Mouse (Mus musculus): ENCODE measurements around the gene Fxyd3. TPM values are rescaled to one million over a fixed set of nuclear protein-coding genes. Genes with fewer than 3 reads are reported as not detected.

The Fxyd3 gene
- polyA plus RNA-seq, 1 experiment: 0.64 TPM

- H3K27me3 ChIP-seq (ENCODE audit: control insufficient read depth, insufficient read depth, low read length): no peaks in the 10 kb centered on the region
- no peaks in the 10 kb centered on the region for H3K36me3 ChIP-seq (ENCODE audit: control insufficient read depth, insufficient read depth, low read length)
- H3K4me1 ChIP-seq (ENCODE audit: control insufficient read depth, insufficient read depth, low read length): peaks cover 16% of the 10 kb centered on the region
- no peak overlapping the region for H3K27ac ChIP-seq (ENCODE audit: control insufficient read depth, insufficient read depth, low read depth, low read length)
- no peak overlapping the region for H3K4me3 ChIP-seq (ENCODE audit: control insufficient read depth, low read depth, low read length)
- TF ChIP-seq POLR2A (IDR thresholded peaks at IDR 0.05; ENCODE audit: control insufficient read depth, low read depth, low read length) (no peak), CTCF (IDR thresholded peaks at IDR 0.05; ENCODE audit: control insufficient read depth, insufficient read depth, insufficient replicate concordance, low read depth, low read length) (no peak)
These were observed 36.1 kb downstream of the Fxyd3 start for GRCm38 (mm10) chr7:31040281-31041022.

- no peaks in the 10 kb centered on the region for H3K36me3 ChIP-seq (ENCODE audit: control insufficient read depth, insufficient read depth, low read length)
- TF ChIP-seq POLR2A (IDR thresholded peaks at IDR 0.05; ENCODE audit: control insufficient read depth, low read depth, low read length): no peak
- no peak for TF ChIP-seq CTCF (IDR thresholded peaks at IDR 0.05; ENCODE audit: control insufficient read depth, insufficient read depth, insufficient replicate concordance, low read depth, low read length)
- H3K27me3 ChIP-seq (ENCODE audit: control insufficient read depth, insufficient read depth, low read length): no peaks in the 10 kb centered on the region
- H3K4me3 ChIP-seq (ENCODE audit: control insufficient read depth, low read depth, low read length): no peak overlapping the region
- H3K4me1 ChIP-seq (ENCODE audit: control insufficient read depth, insufficient read depth, low read length): peaks cover 16% of the 10 kb centered on the region
- H3K27ac ChIP-seq (ENCODE audit: control insufficient read depth, insufficient read depth, low read depth, low read length): no peak overlapping the region
These were observed 37.5 kb downstream of the Fxyd3 start for GRCm38 (mm10) chr7:31039011-31039410.

- Histone ChIP-seq H3K4me1 (ENCODE audit: control insufficient read depth, insufficient read depth, low read length) (peaks cover 16% of the 10 kb centered on the region), H3K27me3 (ENCODE audit: control insufficient read depth, insufficient read depth, low read length) (no peaks in the 10 kb centered on the region), H3K4me3 (ENCODE audit: control insufficient read depth, low read depth, low read length) (0 out of 2 replicates have a peak overlapping the region, but pooled peaks have one; percentile 4), H3K36me3 (ENCODE audit: control insufficient read depth, insufficient read depth, low read length) (no peaks in the 10 kb centered on the region), H3K27ac (ENCODE audit: control insufficient read depth, insufficient read depth, low read depth, low read length) (no peak overlapping the region)
- TF ChIP-seq CTCF (IDR thresholded peaks at IDR 0.05; ENCODE audit: control insufficient read depth, insufficient read depth, insufficient replicate concordance, low read depth, low read length) (no peak), POLR2A (IDR thresholded peaks at IDR 0.05; ENCODE audit: control insufficient read depth, low read depth, low read length) (no peak)
These were observed 38.8 kb downstream of the Fxyd3 start for GRCm38 (mm10) chr7:31037675-31038074.

GRCm38 (mm10) chr7:31036917-31037316 lies 39.6 kb downstream of the Fxyd3 start:
- H3K4me1 ChIP-seq (ENCODE audit: control insufficient read depth, insufficient read depth, low read length): peaks cover 14% of the 10 kb centered on the region
- no peaks in the 10 kb centered on the region for H3K27me3 ChIP-seq (ENCODE audit: control insufficient read depth, insufficient read depth, low read length)
- TF ChIP-seq CTCF (IDR thresholded peaks at IDR 0.05; ENCODE audit: control insufficient read depth, insufficient read depth, insufficient replicate concordance, low read depth, low read length): no peak
- no peak for TF ChIP-seq POLR2A (IDR thresholded peaks at IDR 0.05; ENCODE audit: control insufficient read depth, low read depth, low read length)
- H3K36me3 ChIP-seq (ENCODE audit: control insufficient read depth, insufficient read depth, low read length): no peaks in the 10 kb centered on the region
- H3K27ac ChIP-seq (ENCODE audit: control insufficient read depth, insufficient read depth, low read depth, low read length): no peak overlapping the region
- H3K4me3 ChIP-seq (ENCODE audit: control insufficient read depth, low read depth, low read length): peak overlapping the region; percentile 58

GRCm38 (mm10) chr7:31035291-31035690 lies 41.2 kb downstream of the Fxyd3 start:
- Histone ChIP-seq H3K27me3 (ENCODE audit: control insufficient read depth, insufficient read depth, low read length) (no peaks in the 10 kb centered on the region), H3K36me3 (ENCODE audit: control insufficient read depth, insufficient read depth, low read length) (no peaks in the 10 kb centered on the region)

GRCm38 (mm10) chr7:31034789-31035188 lies 41.7 kb downstream of the Fxyd3 start:
- peak overlapping the region; percentile 44 for H3K4me3 ChIP-seq (ENCODE audit: control insufficient read depth, low read depth, low read length)
- TF ChIP-seq CTCF (IDR thresholded peaks at IDR 0.05; ENCODE audit: control insufficient read depth, insufficient read depth, insufficient replicate concordance, low read depth, low read length) (peak; percentile 69; the same call in 1 of the 2 replicates), POLR2A (IDR thresholded peaks at IDR 0.05; ENCODE audit: control insufficient read depth, low read depth, low read length) (no peak)
- H3K36me3 ChIP-seq (ENCODE audit: control insufficient read depth, insufficient read depth, low read length): no peaks in the 10 kb centered on the region
- peaks cover 11% of the 10 kb centered on the region for H3K4me1 ChIP-seq (ENCODE audit: control insufficient read depth, insufficient read depth, low read length)
- H3K27me3 ChIP-seq (ENCODE audit: control insufficient read depth, insufficient read depth, low read length): no peaks in the 10 kb centered on the region
- no peak overlapping the region for H3K27ac ChIP-seq (ENCODE audit: control insufficient read depth, insufficient read depth, low read depth, low read length)

More at GRCm38 (mm10) chr7:31035291-31035690, 41.2 kb downstream of the Fxyd3 start:
- TF ChIP-seq POLR2A (IDR thresholded peaks at IDR 0.05; ENCODE audit: control insufficient read depth, low read depth, low read length) (no peak), CTCF (IDR thresholded peaks at IDR 0.05; ENCODE audit: control insufficient read depth, insufficient read depth, insufficient replicate concordance, low read depth, low read length) (no peak)
- Histone ChIP-seq H3K4me1 (ENCODE audit: control insufficient read depth, insufficient read depth, low read length) (peaks cover 11% of the 10 kb centered on the region), H3K4me3 (ENCODE audit: control insufficient read depth, low read depth, low read length) (peak overlapping the region; percentile 44), H3K27ac (ENCODE audit: control insufficient read depth, insufficient read depth, low read depth, low read length) (no peak overlapping the region)

GRCm38 (mm10) chr7:31033409-31034165 lies 42.9 kb downstream of the Fxyd3 start:
- Histone ChIP-seq H3K4me1 (ENCODE audit: control insufficient read depth, insufficient read depth, low read length) (peaks cover 12% of the 10 kb centered on the region), H3K27me3 (ENCODE audit: control insufficient read depth, insufficient read depth, low read length) (no peaks in the 10 kb centered on the region), H3K27ac (ENCODE audit: control insufficient read depth, insufficient read depth, low read depth, low read length) (no peak overlapping the region), H3K4me3 (ENCODE audit: control insufficient read depth, low read depth, low read length) (no peak overlapping the region), H3K36me3 (ENCODE audit: control insufficient read depth, insufficient read depth, low read length) (no peaks in the 10 kb centered on the region)
- TF ChIP-seq POLR2A (IDR thresholded peaks at IDR 0.05; ENCODE audit: control insufficient read depth, low read depth, low read length): no peak
- no peak for TF ChIP-seq CTCF (IDR thresholded peaks at IDR 0.05; ENCODE audit: control insufficient read depth, insufficient read depth, insufficient replicate concordance, low read depth, low read length)

All from testis, adult 2 months (tissue).